Mouse (Mus musculus): ENCODE results near the gene Alk.

- no peak for TF ChIP-seq EP300 (optimal IDR thresholded peaks at IDR 0.05)
- no peak for TF ChIP-seq CTCF (IDR thresholded peaks at IDR 0.05; ENCODE audit: low read depth)
These were observed 379 bp downstream of the Alk start for GRCm38 (mm10) chr17:72603886-72604609.
